Mouse (Mus musculus) cerebellum, adult 2 months (tissue): ENCODE measurements at regions not wholly inside any gene's neighbourhood (a gene's known extent, or its start where the extent isn't known, plus 50 kb on each side); places are given as distances from the start of the nearest gene placed in this dataset.

Source experiments
- DNase-seq, 2 experiments: peaks; one replicate each; pipeline ENCODE4 v3.0.0; 2021
- H3K27ac ChIP-seq: fragments of 200-500 bp; 2 replicates; pipeline ENCODE4 v1.5.1; 2012; ENCODE audit warnings: low read length, control low read depth, inconsistent platforms; ENCODE audit not compliant: insufficient read depth
- H3K27me3 ChIP-seq: fragments of 200-500 bp; 2 replicates; pipeline ENCODE4 v1.6.1; 2012; ENCODE audit warnings: inconsistent platforms, mild to moderate bottlenecking, low read length, moderate library complexity; ENCODE audit not compliant: control insufficient read depth, insufficient read depth
- H3K4me1 ChIP-seq: fragments of 200-500 bp; 2 replicates; pipeline ENCODE4 v1.6.1; 2011; ENCODE audit warnings: low read length; ENCODE audit not compliant: control insufficient read depth, insufficient read depth
- H3K4me3 ChIP-seq: fragments of 200-500 bp; replicated peaks from 2 replicates; pipeline ENCODE3; 2011; ENCODE audit warnings: mild to moderate bottlenecking, low read depth, low read length, control low read depth; ENCODE audit not compliant: insufficient read depth
- CTCF ChIP-seq: fragments of 200-500 bp; IDR thresholded peaks from 2 replicates; pipeline ENCODE4 v1.5.1; 2011; ENCODE audit warnings: low read depth, mild to moderate bottlenecking, control low read depth, low read length, moderate library complexity, borderline replicate concordance; ENCODE audit not compliant: insufficient read depth
- POLR2A ChIP-seq: fragments of 200-500 bp; IDR thresholded peaks from 2 replicates; pipeline ENCODE4 v1.6.1; 2011; ENCODE audit warnings: low read length, control low read depth, borderline replicate concordance; ENCODE audit not compliant: insufficient read depth
- WGBS: fragments of 180-500 bp; shearing (Covaris S2); methylation state at CpG from one replicate; pipeline ENCODE4 v1.1.7; 2018; 5-methylcytosine and 5-hydroxymethylcytosine counted together

DNA sequence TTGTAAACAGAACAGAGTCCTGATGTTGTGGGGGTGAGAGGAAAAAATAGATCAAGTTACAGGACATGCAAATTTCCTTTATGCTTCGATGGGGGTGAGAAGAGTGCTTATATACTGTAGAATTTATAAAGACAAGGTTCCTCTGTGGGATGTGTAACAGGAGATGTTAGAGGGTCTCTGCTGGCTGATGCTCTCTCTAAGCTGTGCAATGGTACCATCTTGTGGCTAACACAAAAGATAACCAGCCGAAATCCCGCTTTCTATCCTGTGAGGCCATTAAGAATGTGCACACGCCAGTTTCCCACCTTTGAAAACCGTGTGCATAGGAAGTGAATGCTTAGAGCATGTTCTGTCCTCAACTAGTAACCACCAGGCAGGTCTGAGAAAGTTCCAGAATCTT is 66.6 kb upstream of the Slc1a1 start:
- Histone ChIP-seq H3K4me1 (no peaks in the 10 kb centered on the region), H3K27me3 (no peaks in the 10 kb centered on the region), H3K4me3 (no peak overlapping the region), H3K27ac (no peak overlapping the region)
- no peak for TF ChIP-seq CTCF
- no peak for TF ChIP-seq POLR2A
- DNase-seq: no peak
- 42% methylated on average over 5 of the region's 5 CpGs for WGBS

DNA sequence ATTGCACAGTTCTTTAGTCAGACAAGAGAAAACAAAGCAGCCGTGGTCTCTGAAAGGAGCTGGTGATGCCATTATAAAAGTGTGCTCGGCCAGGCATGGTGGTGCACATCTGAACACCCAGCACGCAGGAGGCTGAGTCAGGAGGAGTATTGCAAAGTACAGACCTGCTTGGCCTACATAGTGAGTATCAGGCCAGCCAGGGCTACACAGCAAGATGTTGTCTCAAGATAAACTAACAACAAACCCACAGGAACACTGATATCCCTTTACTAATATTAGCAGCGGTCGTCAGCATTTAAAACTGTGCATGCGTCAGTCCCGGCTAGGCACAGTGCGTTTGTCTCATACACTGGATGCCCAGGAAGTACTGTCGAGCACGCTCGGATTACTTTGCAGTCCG is 64.4 kb upstream of the Slc1a1 start:
- TF ChIP-seq POLR2A: no peak
- TF ChIP-seq CTCF: no peak
- WGBS: 93% methylated on average over 12 of the region's 12 CpGs
- H3K4me3 ChIP-seq: no peak overlapping the region

DNA sequence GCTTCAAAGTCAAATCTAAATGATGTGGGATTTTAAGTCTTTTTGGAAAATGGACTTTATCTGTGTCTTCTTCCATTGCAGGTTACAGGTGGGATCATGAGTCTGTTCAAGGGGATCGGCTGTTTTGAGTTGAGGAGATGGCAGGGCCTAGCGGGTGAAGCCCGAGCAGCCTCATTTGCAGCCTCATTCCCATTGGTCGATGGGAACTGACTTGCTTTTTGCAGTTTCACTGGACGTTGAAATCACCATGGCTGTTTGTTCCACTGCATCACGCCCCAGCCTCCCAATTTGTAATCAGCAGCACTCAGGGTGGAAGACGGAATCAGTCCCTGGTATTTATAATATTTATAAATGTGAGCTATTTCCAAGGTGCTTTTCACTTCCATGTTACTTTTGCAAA is 63.0 kb upstream of the Slc1a1 start:
- Histone ChIP-seq H3K27me3 (no peaks in the 10 kb centered on the region), H3K27ac (no peak overlapping the region), H3K4me3 (no peak overlapping the region), H3K4me1 (no peaks in the 10 kb centered on the region)
- 42% methylated on average over 7 of the region's 7 CpGs for WGBS
- DNase-seq: no peak
- TF ChIP-seq POLR2A (no peak), CTCF (no peak)

More for the DNA sequence above, 64.4 kb upstream of the Slc1a1 start:
- Histone ChIP-seq H3K4me1 (no peaks in the 10 kb centered on the region), H3K27me3 (no peaks in the 10 kb centered on the region), H3K27ac (no peak overlapping the region)
- DNase-seq: no peak

DNA sequence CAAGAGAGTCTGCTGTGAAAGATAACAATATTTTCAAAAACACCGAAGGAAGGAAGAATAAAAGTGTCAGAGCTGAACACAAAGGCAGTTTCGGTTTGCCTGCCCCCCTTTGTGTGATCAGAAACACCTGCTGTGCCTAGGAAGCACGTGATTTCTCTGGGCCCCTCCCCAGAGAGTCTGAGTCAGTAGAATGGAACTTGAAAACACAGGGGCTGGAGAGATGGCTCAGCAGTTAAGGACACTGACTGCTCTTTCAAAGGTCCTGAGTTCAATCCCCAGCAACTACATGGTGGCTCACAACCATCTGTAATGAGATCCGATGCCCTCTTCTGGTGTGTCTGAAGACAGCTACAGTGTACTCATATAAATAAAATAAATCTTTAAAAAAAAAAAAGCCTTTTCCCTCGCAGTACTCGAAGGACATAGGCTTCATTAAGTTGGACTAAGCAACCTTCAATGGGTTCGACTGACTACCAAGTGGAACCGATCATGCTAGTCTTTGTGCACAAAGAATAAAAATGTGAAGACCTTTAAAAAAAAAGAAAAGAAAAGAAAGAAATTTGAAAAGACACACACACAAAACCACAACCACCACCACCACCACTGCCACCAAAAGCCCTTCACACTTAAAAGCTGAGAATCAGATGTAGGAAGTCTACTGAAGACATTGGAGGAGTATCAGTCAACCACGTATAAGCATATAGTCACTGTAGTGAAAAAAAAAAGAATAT is 61.8 kb upstream of the Slc1a1 start:
- H3K4me1 ChIP-seq: no peaks in the 10 kb centered on the region
- 54% methylated on average over 9 of the region's 9 CpGs for WGBS
- no peaks in the 10 kb centered on the region for H3K27me3 ChIP-seq
- DNase-seq: no peak
- H3K27ac ChIP-seq: no peak overlapping the region
- no peak for TF ChIP-seq CTCF
- TF ChIP-seq POLR2A: no peak
- no peak overlapping the region for H3K4me3 ChIP-seq

DNA sequence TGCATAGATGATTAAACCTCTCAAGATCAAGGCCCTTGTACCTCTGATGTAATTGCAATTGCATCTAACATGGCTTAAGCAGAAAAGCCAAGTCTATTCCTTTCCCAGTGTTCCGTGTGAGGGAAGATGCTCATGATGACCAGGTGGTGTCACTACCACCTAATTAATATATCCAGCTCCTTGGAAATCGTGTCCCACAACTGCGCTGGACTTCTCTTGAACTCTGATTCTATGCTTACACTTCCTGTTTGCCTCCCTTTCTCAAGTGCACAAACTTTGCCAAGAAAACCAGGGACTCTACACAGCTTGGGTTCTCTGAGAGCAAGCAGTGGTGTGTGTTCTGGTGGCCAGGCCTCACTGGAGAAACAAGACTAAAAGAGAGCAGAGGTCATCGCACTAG is 58.0 kb upstream of the Slc1a1 start:
- DNase-seq: peak; percentile 17 to 32
- 24% methylated on average over 4 of the region's 4 CpGs for WGBS
- H3K27me3 ChIP-seq: no peaks in the 10 kb centered on the region
- H3K4me3 ChIP-seq: no peak overlapping the region
- no peak overlapping the region for H3K27ac ChIP-seq
- TF ChIP-seq CTCF (peak; percentile 47; the same call in 1 of the 2 replicates), POLR2A (no peak)
- no peaks in the 10 kb centered on the region for H3K4me1 ChIP-seq

DNA sequence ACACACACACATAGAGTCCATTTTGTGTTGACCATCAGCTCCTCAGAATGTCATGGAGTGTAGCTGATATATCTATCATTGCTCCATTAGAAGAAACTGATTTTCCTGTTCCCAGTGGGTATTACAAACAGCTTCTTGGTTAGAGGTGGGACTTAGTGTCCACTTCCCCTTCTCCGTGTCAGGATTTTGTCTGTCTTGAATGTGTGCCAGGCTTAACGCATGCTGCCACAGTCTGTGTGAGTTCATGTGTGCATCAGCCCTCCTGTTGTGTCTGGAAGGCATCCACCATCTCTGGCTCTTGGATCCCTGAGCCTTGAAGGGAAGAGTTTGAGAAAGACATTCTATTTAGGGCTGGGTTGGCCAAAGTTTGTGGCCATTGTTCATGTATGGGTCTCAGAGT is 57.2 kb upstream of the Slc1a1 start:
- 0% methylated on average over 2 of the region's 2 CpGs for WGBS
- no peaks in the 10 kb centered on the region for H3K4me1 ChIP-seq
- no peak overlapping the region for H3K4me3 ChIP-seq
- no peaks in the 10 kb centered on the region for H3K27me3 ChIP-seq
- no peak overlapping the region for H3K27ac ChIP-seq
- TF ChIP-seq CTCF: no peak
- TF ChIP-seq POLR2A: no peak
- DNase-seq: no peak

DNA sequence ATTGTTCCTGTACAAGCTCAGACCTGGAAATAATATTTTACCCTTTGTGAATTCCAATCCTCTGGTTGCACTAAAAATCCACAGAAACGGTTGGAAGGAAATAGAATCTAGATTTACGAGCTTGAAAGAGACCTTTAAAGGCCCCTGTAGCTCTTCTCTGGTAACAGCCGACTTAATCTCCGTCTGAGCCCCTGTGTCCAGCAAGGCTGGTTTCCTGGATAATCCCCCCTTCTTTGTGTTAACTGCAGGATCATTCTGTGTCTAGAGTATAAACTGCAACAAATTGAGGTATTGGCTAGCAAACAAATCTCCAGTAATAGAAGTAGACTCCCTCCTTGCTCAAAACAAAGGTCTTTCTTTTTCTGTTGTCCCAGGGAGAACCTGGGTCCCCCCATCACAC is 56.5 kb upstream of the Slc1a1 start:
- no peak for DNase-seq
- H3K4me1 ChIP-seq: no peaks in the 10 kb centered on the region
- no peak overlapping the region for H3K27ac ChIP-seq
- H3K27me3 ChIP-seq: no peaks in the 10 kb centered on the region
- no peak for TF ChIP-seq CTCF
- TF ChIP-seq POLR2A: no peak
- WGBS: 88% methylated on average over 4 of the region's 4 CpGs
- no peak overlapping the region for H3K4me3 ChIP-seq

DNA sequence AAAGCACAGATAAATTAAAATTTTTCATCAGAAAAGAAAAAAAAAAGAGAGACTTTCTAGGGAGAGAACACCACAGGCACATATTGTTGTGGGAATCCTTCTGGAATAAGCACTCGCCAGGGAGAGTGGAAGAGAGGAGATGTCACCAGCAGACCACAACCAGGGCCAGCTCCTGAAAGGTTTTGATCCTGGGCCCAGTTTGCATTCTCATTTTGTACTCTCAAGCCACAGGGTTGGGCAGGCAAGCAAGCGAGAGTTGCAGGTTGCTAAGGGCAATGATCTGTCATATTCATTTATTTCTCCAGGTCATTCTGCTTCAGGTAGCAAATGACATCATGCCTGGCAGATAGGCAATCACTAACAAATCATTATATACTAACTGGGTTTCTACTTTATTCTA is 52.9 kb upstream of the Slc1a1 start:
- no peak for DNase-seq
- no peak for TF ChIP-seq CTCF
- TF ChIP-seq POLR2A: no peak
- Histone ChIP-seq H3K27me3 (no peaks in the 10 kb centered on the region), H3K4me3 (no peak overlapping the region), H3K27ac (no peak overlapping the region), H3K4me1 (no peaks in the 10 kb centered on the region)
- WGBS: 22% methylated on average over 2 of the region's 2 CpGs
